Mouse (Mus musculus) heart, embryonic 12.5 days (tissue): ENCODE measurements at regions not wholly inside any gene's neighbourhood (a gene's known extent, or its start where the extent isn't known, plus 50 kb on each side); places are given as distances from the start of the nearest gene placed in this dataset.

Source experiments
- ATAC-seq: fragments of 200-750 bp; cut with Nextera tagmentation; 2 replicates; pipeline ENCODE4 v1.8.0; 2017; ENCODE audit warnings: moderate TSS enrichment, moderate library complexity; ENCODE audit not compliant: insufficient number of reproducible peaks, low FRiP score
- H3K27ac ChIP-seq: fragments of 300-500 bp; sonication (generic); 2 replicates; pipeline ENCODE4 v1.5.1; 2016; ENCODE audit warnings: mild to moderate bottlenecking, moderate library complexity; ENCODE audit not compliant: poor library complexity, severe bottlenecking
- H3K27me3 ChIP-seq: fragments of 300-500 bp; sonication (generic); replicated peaks from 2 replicates; pipeline ENCODE4 v1.6.1; 2016; ENCODE audit warnings: mild to moderate bottlenecking, moderate library complexity
- H3K36me3 ChIP-seq: fragments of 300-500 bp; sonication (generic); 2 replicates; pipeline ENCODE4 v1.6.1; 2016; ENCODE audit warnings: mild to moderate bottlenecking, moderate library complexity
- H3K4me1 ChIP-seq: fragments of 300-500 bp; sonication (generic); replicated peaks from 2 replicates; pipeline ENCODE4 v1.6.1; 2016; ENCODE audit warnings: mild to moderate bottlenecking
- H3K4me2 ChIP-seq: fragments of 300-500 bp; sonication (generic); 2 replicates; pipeline ENCODE4 v1.6.1; 2016; ENCODE audit warnings: mild to moderate bottlenecking, moderate library complexity
- H3K4me3 ChIP-seq: fragments of 300-500 bp; sonication (generic); 2 replicates; pipeline ENCODE4 v1.5.1; 2016; ENCODE audit warnings: mild to moderate bottlenecking
- H3K9ac ChIP-seq: fragments of 300-500 bp; sonication (generic); 2 replicates; pipeline ENCODE4 v1.6.1; 2016; ENCODE audit warnings: mild to moderate bottlenecking, moderate library complexity
- H3K9me3 ChIP-seq: fragments of 300-500 bp; sonication (generic); replicated peaks from 2 replicates; pipeline ENCODE4 v1.6.1; 2016; ENCODE audit warnings: mild to moderate bottlenecking, moderate library complexity
- WGBS: fragments of 180-500 bp; shearing (Covaris S2); methylation state at CpG from one replicate; pipeline ENCODE4 v1.1.7; 2016; 5-methylcytosine and 5-hydroxymethylcytosine counted together

GRCm38 (mm10) chr9:68466671-68467070 lies 186.9 kb upstream of the Rora start:
- H3K9ac ChIP-seq, result no peak overlapping the region
- no peaks in the 10 kb centered on the region; the same call in 1 of the 2 replicates for H3K4me1 ChIP-seq
- H3K4me3 ChIP-seq, result no peak overlapping the region
- no peaks in the 10 kb centered on the region for H3K27me3 ChIP-seq
- no peak overlapping the region for H3K4me2 ChIP-seq
- no peaks in the 10 kb centered on the region for H3K36me3 ChIP-seq
- H3K9me3 ChIP-seq, result no peaks in the 10 kb centered on the region
- no peak overlapping the region for H3K27ac ChIP-seq
- ATAC-seq, result no peak
- 65% methylated on average over 5 of the region's 5 CpGs for WGBS

- no peak for ATAC-seq
These were observed 177.2 kb upstream of the Rora start for GRCm38 (mm10) chr9:68476391-68476790.

GRCm38 (mm10) chr9:68477466-68477865 lies 176.1 kb upstream of the Rora start:
- Histone ChIP-seq H3K4me3 (no peak overlapping the region), H3K27me3 (0 out of 2 replicates have a peak, but pooled peaks cover 5% of the 10 kb centered on the region), H3K27ac (no peak overlapping the region), H3K9me3 (no peaks in the 10 kb centered on the region), H3K36me3 (no peaks in the 10 kb centered on the region), H3K9ac (no peak overlapping the region), H3K4me1 (peaks cover 8% of the 10 kb centered on the region; the same call in 1 of the 2 replicates), H3K4me2 (no peak overlapping the region)
- WGBS, result 88% methylated on average over 3 of the region's 3 CpGs
- no peak for ATAC-seq

More at GRCm38 (mm10) chr9:68476391-68476790, 177.2 kb upstream of the Rora start:
- no peak overlapping the region for H3K9ac ChIP-seq
- H3K9me3 ChIP-seq, result no peaks in the 10 kb centered on the region
- 0 out of 2 replicates have a peak, but pooled peaks cover 5% of the 10 kb centered on the region for H3K27me3 ChIP-seq
- H3K36me3 ChIP-seq, result no peaks in the 10 kb centered on the region
- 83% methylated on average over 12 of the region's 12 CpGs for WGBS
- H3K4me1 ChIP-seq, result peaks cover 8% of the 10 kb centered on the region; the same call in 1 of the 2 replicates
- H3K27ac ChIP-seq, result no peak overlapping the region
- H3K4me3 ChIP-seq, result no peak overlapping the region
- no peak overlapping the region for H3K4me2 ChIP-seq

- no peak for ATAC-seq
- H3K4me2 ChIP-seq, result no peak overlapping the region
- H3K4me1 ChIP-seq, result no peaks in the 10 kb centered on the region
- H3K27ac ChIP-seq, result no peak overlapping the region
- no peaks in the 10 kb centered on the region for H3K9me3 ChIP-seq
- no peaks in the 10 kb centered on the region for H3K36me3 ChIP-seq
- H3K9ac ChIP-seq, result no peak overlapping the region
- H3K4me3 ChIP-seq, result no peak overlapping the region
- 65% methylated on average over 5 of the region's 5 CpGs for WGBS
- H3K27me3 ChIP-seq, result no peaks in the 10 kb centered on the region
These were observed 166.9 kb upstream of the Rora start for GRCm38 (mm10) chr9:68486646-68487045.

DNA sequence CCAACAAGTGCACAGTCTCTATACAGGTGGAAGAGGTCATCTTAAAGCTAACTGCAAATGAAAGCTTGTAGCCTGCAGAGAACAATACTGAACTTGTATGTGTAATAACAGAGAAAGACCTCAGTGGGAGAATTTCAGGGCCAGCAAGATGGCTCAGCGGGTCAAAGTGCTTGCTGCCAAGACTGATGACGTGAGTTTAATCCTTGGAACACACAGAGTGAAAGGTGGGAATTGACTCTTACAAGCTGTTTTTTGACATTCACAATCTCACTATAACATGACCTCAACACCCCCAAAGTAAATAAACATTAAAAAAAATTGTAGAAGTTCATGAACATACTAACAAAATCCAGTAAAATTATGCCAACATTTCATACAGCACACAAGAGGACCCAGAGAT lies 162.4 kb upstream of the Rora start:
- no peaks in the 10 kb centered on the region for H3K27me3 ChIP-seq
- 76% methylated on average over 2 of the region's 2 CpGs for WGBS

DNA sequence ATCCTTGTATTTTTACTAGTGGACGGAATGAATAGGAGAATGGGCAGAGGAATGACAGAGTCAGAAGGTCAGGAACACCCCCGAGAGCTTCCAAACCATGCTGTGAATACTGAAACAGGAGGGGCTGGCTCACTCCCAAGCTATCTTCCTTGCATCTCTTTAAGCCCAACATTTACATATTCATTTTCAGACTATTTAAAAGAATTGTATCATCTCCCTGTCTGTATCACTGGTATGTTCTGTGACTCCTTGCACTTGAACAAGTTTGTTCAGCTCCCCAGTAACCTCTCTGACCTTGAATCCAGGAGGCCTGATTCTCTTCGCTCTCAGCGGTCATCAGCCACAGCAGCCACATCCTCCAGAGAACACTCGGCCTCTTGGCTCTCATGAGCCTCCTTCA lies 132.4 kb upstream of the Rora start:
- no peaks in the 10 kb centered on the region for H3K36me3 ChIP-seq
- H3K4me3 ChIP-seq, result no peak overlapping the region
- WGBS, result 53% methylated on average over 5 of the region's 5 CpGs
- H3K4me1 ChIP-seq, result peaks cover 3% of the 10 kb centered on the region; the same call in 1 of the 2 replicates
- no peaks in the 10 kb centered on the region for H3K27me3 ChIP-seq
- no peak overlapping the region for H3K9ac ChIP-seq
- no peaks in the 10 kb centered on the region for H3K9me3 ChIP-seq
- H3K4me2 ChIP-seq, result no peak overlapping the region
- no peak overlapping the region for H3K27ac ChIP-seq
- no peak for ATAC-seq

More for the DNA sequence above, 162.4 kb upstream of the Rora start:
- no peak overlapping the region for H3K9ac ChIP-seq
- H3K9me3 ChIP-seq, result no peaks in the 10 kb centered on the region
- H3K4me2 ChIP-seq, result no peak overlapping the region
- H3K4me1 ChIP-seq, result no peaks in the 10 kb centered on the region
- no peak for ATAC-seq
- H3K27ac ChIP-seq, result no peak overlapping the region
- no peaks in the 10 kb centered on the region for H3K36me3 ChIP-seq
- H3K4me3 ChIP-seq, result no peak overlapping the region

- ATAC-seq, result no peak
- WGBS, result 75% methylated on average over 14 of the region's 14 CpGs
- no peak overlapping the region for H3K4me2 ChIP-seq
These were observed 91.6 kb upstream of the Rora start for GRCm38 (mm10) chr9:68561767-68562552.

DNA sequence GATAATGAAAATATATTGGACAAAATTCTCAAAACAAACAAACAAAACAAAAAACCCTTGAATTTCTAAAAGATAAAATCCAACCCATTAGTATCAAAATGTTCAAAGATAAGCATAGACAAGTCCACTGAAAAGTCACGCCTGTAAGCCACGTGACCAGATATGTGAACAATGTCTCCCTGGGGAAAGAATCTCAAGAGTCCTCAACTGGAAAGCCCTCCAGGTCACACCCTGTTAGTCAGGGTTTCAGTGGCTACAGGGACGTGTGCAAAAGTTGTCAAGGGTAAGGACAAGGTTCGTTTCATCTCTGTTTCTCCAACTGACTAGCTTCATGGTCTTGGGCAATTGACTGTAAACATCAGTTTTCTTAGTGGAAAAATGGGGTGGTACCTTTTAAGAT lies 90.4 kb upstream of the Rora start:
- H3K27me3 ChIP-seq, result no peaks in the 10 kb centered on the region
- ATAC-seq, result no peak
- H3K27ac ChIP-seq, result no peak overlapping the region
- H3K36me3 ChIP-seq, result no peaks in the 10 kb centered on the region
- WGBS, result 59% methylated on average over 4 of the region's 4 CpGs
- no peak overlapping the region for H3K4me2 ChIP-seq
- no peak overlapping the region for H3K9ac ChIP-seq
- H3K4me1 ChIP-seq, result no peaks in the 10 kb centered on the region
- no peak overlapping the region for H3K4me3 ChIP-seq
- H3K9me3 ChIP-seq, result no peaks in the 10 kb centered on the region

More at GRCm38 (mm10) chr9:68561767-68562552, 91.6 kb upstream of the Rora start:
- no peak overlapping the region for H3K9ac ChIP-seq
- no peaks in the 10 kb centered on the region for H3K4me1 ChIP-seq
- no peaks in the 10 kb centered on the region for H3K36me3 ChIP-seq
- no peak overlapping the region for H3K4me3 ChIP-seq
- H3K9me3 ChIP-seq, result no peaks in the 10 kb centered on the region
- H3K27ac ChIP-seq, result no peak overlapping the region
- H3K27me3 ChIP-seq, result no peaks in the 10 kb centered on the region

DNA sequence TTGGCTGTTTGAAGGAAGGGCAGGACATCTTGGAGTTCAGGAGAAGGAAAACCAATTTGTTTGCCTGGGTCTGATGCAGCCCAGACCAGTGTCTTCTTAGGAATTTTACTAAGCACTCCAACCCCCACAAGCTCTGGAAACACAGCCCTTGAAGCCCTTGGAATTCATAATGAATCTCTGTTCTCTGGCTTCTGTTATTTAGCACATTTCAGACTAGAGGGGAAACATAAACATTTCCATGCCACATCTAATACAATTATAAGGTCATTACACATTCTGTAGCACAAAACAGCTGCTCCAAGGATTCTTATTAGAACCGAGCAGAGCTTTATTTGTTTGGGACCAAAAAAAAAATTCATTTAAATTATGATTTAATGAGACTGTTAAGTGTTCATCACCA lies 67.8 kb upstream of the Rora start:
- no peaks in the 10 kb centered on the region for H3K4me1 ChIP-seq
- H3K27me3 ChIP-seq, result no peaks in the 10 kb centered on the region
- no peaks in the 10 kb centered on the region for H3K36me3 ChIP-seq
- no peak overlapping the region for H3K9ac ChIP-seq
- WGBS, result 77% methylated on average over 1 of the region's 1 CpGs
- ATAC-seq, result no peak
- H3K9me3 ChIP-seq, result no peaks in the 10 kb centered on the region
- H3K4me2 ChIP-seq, result no peak overlapping the region
- H3K4me3 ChIP-seq, result no peak overlapping the region
- H3K27ac ChIP-seq, result no peak overlapping the region

DNA sequence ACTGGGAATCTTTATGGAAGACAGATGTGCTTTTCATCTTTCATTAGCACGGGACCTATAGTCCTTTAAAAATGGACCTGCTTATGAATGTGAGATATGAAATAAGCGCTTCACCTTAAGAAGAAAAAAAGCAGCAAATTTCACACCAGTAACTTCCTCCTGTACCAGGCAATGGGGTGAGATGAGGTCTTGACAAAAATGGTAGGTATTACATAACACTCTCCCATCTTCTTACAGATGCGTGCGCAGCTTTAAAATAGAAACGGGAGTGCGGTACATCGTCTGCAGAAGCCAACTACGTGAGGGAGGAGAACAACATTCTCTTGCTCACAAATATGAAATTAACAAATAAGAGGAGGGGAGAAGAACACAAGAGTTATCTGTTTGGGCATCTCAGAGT lies 62.6 kb upstream of the Rora start:
- H3K9me3 ChIP-seq, result no peaks in the 10 kb centered on the region
- no peak overlapping the region for H3K9ac ChIP-seq
- no peak overlapping the region for H3K27ac ChIP-seq
- ATAC-seq, result no peak
- no peaks in the 10 kb centered on the region for H3K27me3 ChIP-seq
- no peaks in the 10 kb centered on the region for H3K36me3 ChIP-seq
- H3K4me2 ChIP-seq, result no peak overlapping the region
- H3K4me1 ChIP-seq, result no peaks in the 10 kb centered on the region
- WGBS, result 89% methylated on average over 8 of the region's 8 CpGs
- H3K4me3 ChIP-seq, result no peak overlapping the region

- 74% methylated on average over 3 of the region's 3 CpGs for WGBS
- Histone ChIP-seq H3K27me3 (no peaks in the 10 kb centered on the region), H3K4me1 (no peaks in the 10 kb centered on the region), H3K36me3 (no peaks in the 10 kb centered on the region), H3K9me3 (no peaks in the 10 kb centered on the region), H3K4me3 (no peak overlapping the region), H3K27ac (no peak overlapping the region), H3K4me2 (no peak overlapping the region), H3K9ac (no peak overlapping the region)
- ATAC-seq, result no peak
These were observed 60.6 kb upstream of the Rora start for GRCm38 (mm10) chr9:68592976-68593375.

GRCm38 (mm10) chr9:68594586-68594985 lies 59.0 kb upstream of the Rora start:
- Histone ChIP-seq H3K27ac (no peak overlapping the region), H3K4me2 (no peak overlapping the region), H3K4me3 (no peak overlapping the region), H3K9me3 (no peaks in the 10 kb centered on the region), H3K9ac (no peak overlapping the region), H3K4me1 (no peaks in the 10 kb centered on the region), H3K36me3 (no peaks in the 10 kb centered on the region), H3K27me3 (no peaks in the 10 kb centered on the region)
- ATAC-seq, result no peak
- WGBS, result 62% methylated on average over 2 of the region's 2 CpGs
